Mouse (Mus musculus): Measurements from ENCODE around the gene Bend3.
"Not testable (repeated sequence)": the region's sequence is repeated elsewhere in the genome, so short reads cannot be mapped to it uniquely, and the experiment has no call there.

Gene Bend3

DNA sequence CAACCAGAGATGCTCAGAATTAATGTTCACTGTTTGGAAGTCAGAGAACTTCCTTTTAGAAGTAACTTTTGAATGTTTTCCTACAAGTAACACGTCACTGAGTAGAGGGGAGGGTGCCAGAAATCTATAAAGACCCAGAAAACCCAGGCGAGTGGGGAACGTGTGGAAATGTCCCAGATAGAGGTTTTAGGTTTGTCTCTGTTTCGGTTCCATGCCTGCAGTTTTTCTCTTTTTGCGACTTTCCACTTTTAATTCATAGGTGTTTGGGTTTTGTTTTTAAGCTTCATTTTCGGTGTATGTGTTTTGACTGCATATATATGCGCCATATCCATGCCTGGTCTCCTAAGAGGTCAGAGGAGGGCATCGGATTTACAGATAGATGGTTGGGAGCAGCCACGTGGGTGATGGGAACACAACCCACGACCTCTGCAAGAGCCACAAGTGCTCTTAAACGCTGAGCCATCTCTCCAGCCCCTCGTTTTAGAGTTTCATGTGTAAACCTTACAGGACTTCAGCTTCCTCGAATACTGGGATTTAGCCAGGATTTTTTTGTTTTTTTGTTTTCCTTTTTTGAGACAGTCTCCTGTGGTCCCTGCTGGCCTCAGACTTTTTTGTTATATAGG, 1.7 kb downstream of the Bend3 start:
- peak; percentile 30 for DNase-seq (ENCODE audit: low read depth)

DNA sequence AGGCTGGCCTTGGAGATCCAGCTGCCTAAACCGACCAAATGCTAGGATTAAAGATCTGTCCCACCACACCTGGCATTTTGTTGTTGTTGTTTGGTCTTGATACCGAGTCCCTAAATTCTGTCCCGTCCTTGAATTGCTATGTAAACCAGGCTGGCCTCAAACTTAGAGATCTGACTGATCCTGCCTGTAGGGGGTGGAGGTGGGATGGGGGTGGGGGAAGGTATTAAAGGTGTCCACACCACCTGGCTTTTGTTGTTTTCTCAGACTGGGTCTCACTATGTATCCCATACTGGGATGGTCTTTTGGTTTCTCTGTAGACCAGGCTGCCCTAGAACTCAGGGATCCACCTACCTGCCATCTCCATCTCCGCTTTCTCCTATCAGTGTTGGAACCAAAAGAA, 2.5 kb downstream of the Bend3 start:
- no peak for DNase-seq (ENCODE audit: low read depth)

DNA sequence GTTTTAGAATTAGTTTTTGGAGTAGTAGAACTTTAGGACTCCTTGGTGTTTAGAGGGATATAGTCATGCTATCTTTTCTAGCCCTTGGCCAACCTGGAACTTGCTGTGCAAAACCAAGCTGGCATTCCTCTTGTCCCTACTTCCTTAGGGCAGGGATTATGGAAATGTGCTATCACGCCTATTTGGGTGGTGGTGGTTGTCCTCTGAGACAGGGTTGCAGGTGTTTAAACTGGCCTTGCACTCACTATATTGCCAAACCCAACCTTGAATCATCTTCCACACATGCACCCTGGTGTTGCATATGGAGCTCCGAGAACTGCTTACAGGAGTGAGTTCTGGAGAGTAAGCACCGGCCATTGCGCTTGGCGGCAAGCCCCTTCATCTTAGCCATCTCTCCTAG, 3.4 kb downstream of the Bend3 start:
- DNase-seq (ENCODE audit: low read depth) = no peak

DNA sequence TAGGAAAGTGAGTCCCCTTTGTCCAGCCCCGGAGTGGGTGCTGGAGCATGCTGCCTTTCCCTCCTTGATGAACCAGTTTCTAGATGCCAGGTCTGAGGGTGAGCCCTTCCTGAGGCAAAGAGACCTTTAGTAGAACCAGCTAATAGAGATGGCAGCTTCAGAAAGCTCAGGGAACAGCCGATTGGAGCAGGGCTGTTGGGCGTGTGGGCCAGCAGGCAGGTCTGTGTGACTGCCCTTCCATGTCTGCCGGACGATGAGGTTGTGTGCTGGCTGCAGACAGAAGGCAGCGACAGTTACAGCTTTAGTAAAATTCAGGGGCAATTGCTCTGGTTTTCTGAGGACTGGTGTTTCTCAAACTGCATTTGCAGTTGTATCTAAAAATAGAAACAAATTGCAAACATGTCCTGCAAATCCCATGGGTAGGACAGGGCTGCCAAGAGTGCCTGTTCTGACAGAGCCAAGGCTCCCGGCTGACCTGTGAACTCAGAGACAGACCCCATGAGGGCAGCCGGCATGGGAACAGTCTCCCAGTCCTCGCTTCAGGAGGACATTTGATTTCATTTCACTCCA, 4.9 kb downstream of the Bend3 start:
- DNase-seq (ENCODE audit: low read depth) = no peak

DNA sequence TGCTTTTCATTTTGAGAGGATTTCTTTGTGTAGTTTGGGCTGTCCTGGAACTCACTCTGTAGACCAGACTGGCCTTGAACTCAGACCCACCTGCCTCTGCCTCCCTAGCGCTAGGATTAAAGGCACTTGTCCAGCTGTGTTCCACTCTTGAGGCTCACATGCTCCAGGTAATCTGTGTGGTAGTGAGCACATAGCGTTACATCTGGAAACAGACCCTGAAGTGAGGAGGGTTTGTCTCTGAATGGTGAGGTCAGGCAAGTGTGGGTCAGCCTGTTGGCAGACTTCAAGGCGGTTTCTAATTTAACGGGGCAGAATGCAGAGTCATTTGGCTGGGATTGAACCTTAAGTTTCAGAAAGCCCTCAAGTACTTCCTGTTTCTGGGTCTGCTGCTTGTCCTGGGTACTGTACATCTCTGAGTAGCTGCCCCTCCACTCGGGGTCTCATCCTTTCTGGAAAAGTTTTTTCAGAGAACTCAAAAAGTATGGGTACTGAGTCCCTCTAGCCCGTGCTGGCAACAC, 7.2 kb downstream of the Bend3 start:
- DNase-seq (ENCODE audit: low read depth) = peak; percentile 42

GRCm38 (mm10) chr10:43487441-43488010, 8.9 kb downstream of the Bend3 start:
- no peak for DNase-seq (ENCODE audit: low read depth)

DNA sequence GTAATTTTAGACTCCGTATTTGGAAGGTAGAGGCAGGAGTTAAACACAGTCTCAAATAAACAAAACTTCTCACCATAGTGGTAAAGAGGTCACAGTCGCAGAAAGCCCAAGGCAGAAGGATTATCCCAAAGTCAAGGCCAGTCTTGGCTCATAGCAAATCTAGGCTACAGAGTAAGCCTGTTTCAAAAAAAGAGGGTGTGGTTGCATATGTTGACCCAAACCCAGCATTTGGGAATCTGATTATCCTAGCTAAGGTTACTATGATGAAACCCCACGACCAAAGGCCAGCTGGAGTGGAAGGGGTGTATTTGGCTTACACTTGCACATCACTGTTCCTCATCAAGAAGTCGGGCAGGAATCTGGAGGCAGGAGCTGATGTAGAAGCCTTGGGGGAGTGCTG, 9.6 kb downstream of the Bend3 start:
- no peak for DNase-seq (ENCODE audit: low read depth)

- DNase-seq (ENCODE audit: low read depth) = no peak
These were observed 10.5 kb downstream of the Bend3 start for GRCm38 (mm10) chr10:43489139-43489538.

DNA sequence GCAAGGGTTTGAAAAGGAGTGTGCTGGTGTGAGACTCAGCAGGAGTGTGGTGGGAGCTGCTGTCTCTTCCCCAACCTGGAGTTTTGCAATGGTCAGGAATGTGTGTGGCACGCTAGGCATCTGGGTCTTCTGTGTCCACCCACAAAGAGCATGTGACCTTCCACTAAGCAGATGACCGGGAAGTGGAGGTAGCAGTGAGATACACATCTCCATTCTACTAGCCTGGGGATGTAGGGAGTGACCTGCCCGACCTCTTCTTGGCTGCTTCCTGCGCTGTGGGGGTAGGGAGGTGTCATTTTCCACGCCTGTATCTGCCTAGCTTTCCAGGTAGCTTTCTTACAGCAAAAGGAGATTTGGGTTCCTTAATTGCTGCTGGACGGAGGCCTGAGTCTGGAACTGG, 10.9 kb downstream of the Bend3 start:
- DNase-seq (ENCODE audit: low read depth) = no peak

- no peak for DNase-seq (ENCODE audit: low read depth)
These were observed 11.4 kb downstream of the Bend3 start for GRCm38 (mm10) chr10:43490034-43490433.

- no peak for DNase-seq (ENCODE audit: low read depth)
These were observed 12.2 kb downstream of the Bend3 start for GRCm38 (mm10) chr10:43490846-43491245.

- DNase-seq (ENCODE audit: low read depth) = no peak
These were observed 24.0 kb downstream of the Bend3 start for GRCm38 (mm10) chr10:43502599-43502998.

- DNase-seq (ENCODE audit: low read depth) = peak; percentile 10
These were observed 25.7 kb downstream of the Bend3 start for GRCm38 (mm10) chr10:43504291-43504690.

DNA sequence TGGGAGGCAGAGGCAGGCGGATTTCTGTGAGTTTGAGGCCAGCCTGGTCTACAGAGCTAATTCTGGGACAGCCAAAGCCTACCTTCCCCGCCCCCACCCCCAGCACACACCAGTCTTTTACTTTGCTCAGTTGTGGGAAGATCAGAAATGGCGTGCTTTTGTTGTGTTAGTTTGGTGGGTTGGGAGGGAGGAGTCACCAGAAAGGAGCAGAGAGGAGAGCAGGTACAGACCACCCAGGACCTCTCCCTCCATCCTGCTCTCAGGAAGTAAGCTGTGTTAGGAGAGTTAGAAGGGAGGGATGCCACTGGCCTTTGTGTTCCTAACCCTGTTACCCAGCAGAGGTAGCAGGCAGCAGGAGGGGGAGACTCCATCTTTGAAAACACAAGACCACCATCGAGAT, 28.4 kb downstream of the Bend3 start:
- no peak for DNase-seq (ENCODE audit: low read depth)

GRCm38 (mm10) chr10:43509228-43509627, 30.6 kb downstream of the Bend3 start:
- DNase-seq (ENCODE audit: low read depth) = no peak

DNA sequence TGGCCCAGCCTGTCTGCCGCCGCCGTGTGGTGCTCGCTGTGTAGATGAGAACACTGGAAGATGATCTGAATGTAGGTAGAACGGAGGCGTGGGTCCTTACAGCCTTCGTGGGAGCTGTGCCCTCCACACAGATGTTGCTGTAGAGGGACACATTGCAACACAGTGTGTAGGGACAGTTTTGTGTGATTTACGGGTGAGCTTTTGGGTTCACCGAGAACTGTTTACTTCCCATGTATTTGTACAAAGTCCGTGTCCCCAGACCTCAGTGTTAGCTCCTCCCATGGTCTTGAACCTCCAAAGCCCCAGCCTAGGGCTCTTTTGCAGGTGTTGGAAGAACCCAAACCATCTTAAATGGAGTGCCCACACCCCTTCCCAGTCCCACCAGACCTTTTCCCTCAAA, 34.3 kb downstream of the Bend3 start:
- no peak for DNase-seq (ENCODE audit: low read depth)

GRCm38 (mm10) chr10:43516992-43517660, 38.5 kb downstream of the Bend3 start:
- DNase-seq (ENCODE audit: low read depth) = no peak

GRCm38 (mm10) chr10:43517836-43518235, 39.2 kb downstream of the Bend3 start:
- DNase-seq (ENCODE audit: low read depth) = no peak

GRCm38 (mm10) chr10:43518368-43518767, 39.7 kb downstream of the Bend3 start:
- no peak for DNase-seq (ENCODE audit: low read depth)

DNA sequence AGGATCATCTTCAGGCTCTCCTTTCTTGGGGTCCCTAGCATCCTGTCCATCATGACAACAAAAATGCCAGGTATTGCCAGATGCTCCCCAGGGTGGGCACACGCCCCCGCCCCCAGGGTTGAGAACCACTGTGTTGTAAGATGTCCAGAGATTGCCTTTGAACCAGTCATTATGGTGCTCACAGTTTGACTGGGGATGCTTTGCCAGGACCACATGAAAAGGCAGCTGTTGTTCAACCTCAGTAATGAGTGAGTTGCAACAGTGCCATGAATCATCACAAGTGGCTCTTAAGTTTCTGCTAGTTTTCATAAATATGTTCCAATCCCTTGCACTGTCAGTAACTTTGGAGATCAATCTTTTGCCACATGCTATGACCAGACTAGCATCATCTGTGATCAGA, 41.3 kb downstream of the Bend3 start:
- peak; percentile 37 for DNase-seq (ENCODE audit: low read depth)

- DNase-seq (ENCODE audit: low read depth) = not testable (repeated sequence)
These were observed 45.3 kb downstream of the Bend3 start, which contains the start of gene Gm9803 for GRCm38 (mm10) chr10:43523931-43524330. TSS of gene Gm9803 (plus strand) at chr10:43524084.

GRCm38 (mm10) chr10:43527283-43528269, 48.9 kb downstream of the Bend3 start:
- no peak for DNase-seq (ENCODE audit: low read depth)
